Mouse (Mus musculus) stomach, embryonic 16.5 days (tissue): ENCODE data around the gene Ncam1. TPM values are rescaled to one million over a fixed set of nuclear protein-coding genes. Genes with fewer than 3 reads are reported as not detected.

Experiments
- ATAC-seq: fragments of 200-750 bp; cut with Nextera tagmentation; 2 replicates; pipeline ENCODE4 v1.8.0; 2017; ENCODE audit warnings: moderate number of reproducible peaks, moderate TSS enrichment; ENCODE audit not compliant: insufficient read depth, low FRiP score
- H3K27ac ChIP-seq: fragments of 300-500 bp; sonication (generic); 2 replicates; pipeline ENCODE4 v1.5.1; 2014; ENCODE audit warnings: low read length
- H3K27me3 ChIP-seq: fragments of 300-500 bp; sonication (generic); 2 replicates; pipeline ENCODE4 v1.6.1; 2014; ENCODE audit warnings: low read length, control low read depth, mixed read lengths; ENCODE audit not compliant: control insufficient read depth, insufficient read depth
- H3K36me3 ChIP-seq: fragments of 300-500 bp; sonication (generic); 2 replicates; pipeline ENCODE4 v1.6.1; 2014; ENCODE audit warnings: low read length; ENCODE audit not compliant: control insufficient read depth, insufficient read depth
- H3K4me1 ChIP-seq: fragments of 300-500 bp; sonication (generic); 2 replicates; pipeline ENCODE4 v1.6.1; 2014; ENCODE audit warnings: low read length, control low read depth, mixed read lengths; ENCODE audit not compliant: control insufficient read depth, insufficient read depth
- H3K4me2 ChIP-seq: fragments of 300-500 bp; sonication (generic); 2 replicates; pipeline ENCODE4 v1.6.1; 2014; ENCODE audit warnings: low read depth, low read length, mixed read lengths
- H3K4me3 ChIP-seq: fragments of 300-500 bp; sonication (generic); replicated peaks from 2 replicates; pipeline ENCODE4 v1.5.1; 2014; ENCODE audit warnings: mild to moderate bottlenecking, low read length
- H3K9ac ChIP-seq: fragments of 300-500 bp; sonication (generic); 2 replicates; pipeline ENCODE4 v1.6.1; 2014; ENCODE audit warnings: low read length
- H3K9me3 ChIP-seq: fragments of 300-500 bp; sonication (generic); replicated peaks from 2 replicates; pipeline ENCODE4 v1.6.1; 2016; ENCODE audit warnings: low read length, control low read depth; ENCODE audit not compliant: control insufficient read depth
- WGBS: fragments of 180-500 bp; shearing (Covaris S2); extraction: QIAGEN DNeasy Blood & Tissue Kit; methylation state at CpG from one replicate; pipeline ENCODE4 v1.1.7; 2014; 5-methylcytosine and 5-hydroxymethylcytosine counted together
- polyA plus RNA-seq: library from polyadenylated mRNA; unstranded; fragments of >200 nt; fragmentation: Nextera tagmentation; extraction: Ambion mirVana; gene quantifications from 2 replicates; pipeline ENCODE4 v1.2.1, GENCODE M21; 2015

The Ncam1 gene
- polyA plus RNA-seq, 1 experiment from 2014 or later: 114 TPM

GRCm38 (mm10) chr9:49592006-49592405 lies 206.7 kb downstream of the Ncam1 start:
- WGBS: 59% methylated on average over 2 of the region's 2 CpGs

DNA sequence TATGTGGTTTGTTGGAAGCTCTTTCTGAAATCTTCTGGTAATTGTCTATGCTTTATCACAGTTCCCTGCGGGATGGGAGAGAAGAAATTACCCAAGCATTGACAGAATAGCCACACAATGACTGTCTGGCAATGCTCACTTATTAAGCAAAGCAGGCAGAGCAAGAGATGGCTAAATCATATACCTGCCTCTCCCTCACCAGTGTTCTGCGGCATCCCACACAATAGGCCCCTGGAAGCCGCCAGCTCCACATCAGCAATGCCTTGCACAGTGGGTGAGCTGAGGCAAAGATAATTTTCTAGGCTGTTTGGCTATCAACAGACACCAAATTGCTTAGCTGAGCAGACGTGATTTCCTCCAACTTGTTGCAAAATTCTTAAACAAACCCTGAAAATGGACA lies 208.5 kb downstream of the Ncam1 start:
- H3K9me3 ChIP-seq: no peaks in the 10 kb centered on the region
- H3K4me1 ChIP-seq: peaks cover 15% of the 10 kb centered on the region
- no peaks in the 10 kb centered on the region for H3K27me3 ChIP-seq
- no peak overlapping the region for H3K4me3 ChIP-seq
- H3K27ac ChIP-seq: no peak overlapping the region
- H3K9ac ChIP-seq: no peak overlapping the region
- no peak overlapping the region for H3K4me2 ChIP-seq
- 64% methylated on average over 4 of the region's 4 CpGs for WGBS
- ATAC-seq: no peak
- H3K36me3 ChIP-seq: no peaks in the 10 kb centered on the region

More at GRCm38 (mm10) chr9:49592006-49592405, 206.7 kb downstream of the Ncam1 start:
- Histone ChIP-seq H3K4me1 (peaks cover 15% of the 10 kb centered on the region), H3K36me3 (no peaks in the 10 kb centered on the region), H3K4me2 (no peak overlapping the region), H3K4me3 (no peak overlapping the region), H3K9ac (no peak overlapping the region), H3K27ac (no peak overlapping the region), H3K27me3 (no peaks in the 10 kb centered on the region), H3K9me3 (no peaks in the 10 kb centered on the region)
- ATAC-seq: no peak

GRCm38 (mm10) chr9:49577136-49577535 lies 221.6 kb downstream of the Ncam1 start:
- no peak overlapping the region for H3K27ac ChIP-seq
- no peak for ATAC-seq
- no peaks in the 10 kb centered on the region for H3K36me3 ChIP-seq
- H3K27me3 ChIP-seq: no peaks in the 10 kb centered on the region
- no peaks in the 10 kb centered on the region for H3K9me3 ChIP-seq
- no peak overlapping the region for H3K9ac ChIP-seq
- no peak overlapping the region for H3K4me2 ChIP-seq
- WGBS: 92% methylated on average over 4 of the region's 4 CpGs
- H3K4me1 ChIP-seq: peaks cover 12% of the 10 kb centered on the region; the same call in 1 of the 2 replicates
- H3K4me3 ChIP-seq: no peak overlapping the region

GRCm38 (mm10) chr9:49571695-49572510 lies 226.8 kb downstream of the Ncam1 start:
- Histone ChIP-seq H3K4me1 (peaks cover 26% of the 10 kb centered on the region), H3K27ac (peak overlapping the region; percentile 78), H3K4me3 (no peak overlapping the region), H3K4me2 (peak overlapping the region; percentile 19; the same call in 1 of the 2 replicates), H3K9ac (0 out of 2 replicates have a peak overlapping the region, but pooled peaks have one; percentile 5), H3K36me3 (no peaks in the 10 kb centered on the region), H3K27me3 (no peaks in the 10 kb centered on the region), H3K9me3 (no peaks in the 10 kb centered on the region)
- peak; percentile 86 for ATAC-seq
- WGBS: 34% methylated on average over 9 of the region's 9 CpGs

- Histone ChIP-seq H3K27ac (peak overlapping the region; percentile 78), H3K36me3 (no peaks in the 10 kb centered on the region), H3K9me3 (no peaks in the 10 kb centered on the region), H3K4me1 (peaks cover 26% of the 10 kb centered on the region), H3K4me2 (peak overlapping the region; percentile 8; the same call in 1 of the 2 replicates), H3K4me3 (no peak overlapping the region), H3K9ac (no peak overlapping the region), H3K27me3 (no peaks in the 10 kb centered on the region)
- ATAC-seq: peak; percentile 72
- 45% methylated on average over 10 of the region's 10 CpGs for WGBS
Measured at GRCm38 (mm10) chr9:49570731-49571694, 227.7 kb downstream of the Ncam1 start.

- Histone ChIP-seq H3K9me3 (no peaks in the 10 kb centered on the region), H3K4me3 (no peak overlapping the region), H3K36me3 (no peaks in the 10 kb centered on the region), H3K27ac (no peak overlapping the region), H3K27me3 (no peaks in the 10 kb centered on the region), H3K4me1 (peaks cover 26% of the 10 kb centered on the region), H3K4me2 (no peak overlapping the region), H3K9ac (no peak overlapping the region)
- 47% methylated on average over 7 of the region's 7 CpGs for WGBS
- ATAC-seq: no peak
Measured at GRCm38 (mm10) chr9:49570033-49570660, 228.6 kb downstream of the Ncam1 start.

GRCm38 (mm10) chr9:49565846-49566245 lies 232.9 kb downstream of the Ncam1 start:
- no peak overlapping the region for H3K9ac ChIP-seq
- ATAC-seq: no peak
- H3K9me3 ChIP-seq: no peaks in the 10 kb centered on the region

GRCm38 (mm10) chr9:49558941-49559340 lies 239.8 kb downstream of the Ncam1 start:
- H3K36me3 ChIP-seq: no peaks in the 10 kb centered on the region

More at GRCm38 (mm10) chr9:49565846-49566245, 232.9 kb downstream of the Ncam1 start:
- peaks cover 5% of the 10 kb centered on the region for H3K4me1 ChIP-seq
- 82% methylated on average over 2 of the region's 2 CpGs for WGBS
- H3K27me3 ChIP-seq: no peaks in the 10 kb centered on the region
- no peak overlapping the region for H3K4me3 ChIP-seq
- H3K36me3 ChIP-seq: no peaks in the 10 kb centered on the region
- no peak overlapping the region for H3K4me2 ChIP-seq
- H3K27ac ChIP-seq: no peak overlapping the region

More at GRCm38 (mm10) chr9:49558941-49559340, 239.8 kb downstream of the Ncam1 start:
- ATAC-seq: no peak
- Histone ChIP-seq H3K27me3 (no peaks in the 10 kb centered on the region), H3K9me3 (no peaks in the 10 kb centered on the region), H3K9ac (no peak overlapping the region), H3K27ac (no peak overlapping the region), H3K4me2 (no peak overlapping the region), H3K4me3 (no peak overlapping the region), H3K4me1 (no peaks in the 10 kb centered on the region)
- WGBS: 85% methylated on average over 2 of the region's 2 CpGs
